Mouse (Mus musculus) forebrain, embryonic 15.5 days (tissue): Measurements from ENCODE around the gene Tmem185a. TPM values are rescaled to one million over a fixed set of nuclear protein-coding genes. Genes with fewer than 3 reads are reported as not detected.

Experiments
- polyA plus RNA-seq: library from polyadenylated mRNA; unstranded; fragments of >200 nt; fragmentation: Nextera tagmentation; extraction: Ambion mirVana; gene quantifications from 2 replicates; pipeline ENCODE4 v1.2.1, GENCODE M21; 2015

Gene Tmem185a
- polyA plus RNA-seq, 1 experiment from 2014 or later, result 50.0 TPM

Other genes starting within 250 kb of the Tmem185a start
- 14.8 and 16.4 TPM in 2 replicates for gene Ids, start 112.1 kb downstream of the Tmem185a start, polyA plus RNA-seq
- 37.2 and 39.3 TPM in 2 replicates for gene 1110012L19Rik, start 91.3 kb downstream of the Tmem185a start, polyA plus RNA-seq